Mouse (Mus musculus) intestine, postnatal 0 days (tissue): Measurements from ENCODE around the gene Opcml. TPM values are rescaled to one million over a fixed set of nuclear protein-coding genes. Genes with fewer than 3 reads are reported as not detected.

Experiments
- ATAC-seq: fragments of 200-750 bp; cut with Nextera tagmentation; 2 replicates; pipeline ENCODE4 v1.8.0; 2017; ENCODE audit warnings: mild to moderate bottlenecking, moderate TSS enrichment, moderate library complexity
- H3K27ac ChIP-seq: fragments of 300-500 bp; sonication (generic); 2 replicates; pipeline ENCODE4 v1.5.1; 2014; ENCODE audit warnings: mild to moderate bottlenecking, low read depth, low read length, moderate library complexity
- H3K27me3 ChIP-seq: fragments of 300-500 bp; sonication (generic); replicated peaks from 2 replicates; pipeline ENCODE4 v1.6.1; 2014; ENCODE audit warnings: low read length, mixed read lengths; ENCODE audit not compliant: control insufficient read depth, insufficient read depth
- H3K36me3 ChIP-seq: fragments of 300-500 bp; sonication (generic); 2 replicates; pipeline ENCODE4 v1.6.1; 2014; ENCODE audit warnings: mild to moderate bottlenecking, moderate library complexity; ENCODE audit not compliant: control insufficient read depth, insufficient read depth
- H3K4me1 ChIP-seq: fragments of 300-500 bp; sonication (generic); replicated peaks from 2 replicates; pipeline ENCODE4 v1.6.1; 2014; ENCODE audit warnings: antibody characterized with exemption, low read length, mixed read lengths; ENCODE audit not compliant: control insufficient read depth, insufficient read depth
- H3K4me2 ChIP-seq: fragments of 300-500 bp; sonication (generic); replicated peaks from 2 replicates; pipeline ENCODE4 v1.6.1; 2014; ENCODE audit warnings: low read depth, mild to moderate bottlenecking, moderate library complexity
- H3K4me3 ChIP-seq: fragments of 300-500 bp; sonication (generic); 2 replicates; pipeline ENCODE4 v1.5.1; 2014; ENCODE audit warnings: low read depth, low read length
- H3K9ac ChIP-seq: fragments of 300-500 bp; sonication (generic); 2 replicates; pipeline ENCODE4 v1.6.1; 2014; ENCODE audit warnings: mild to moderate bottlenecking, low read depth, low read length
- H3K9me3 ChIP-seq: fragments of 300-500 bp; sonication (generic); 2 replicates; pipeline ENCODE4 v1.6.1; 2016; ENCODE audit warnings: mixed run types; ENCODE audit not compliant: control insufficient read depth
- CTCF ChIP-seq: sonication (generic); IDR thresholded peaks from 2 replicates; pipeline ENCODE4 v1.5.1; 2016; ENCODE audit warnings: low read depth, mild to moderate bottlenecking, control low read depth, antibody characterized with exemption, moderate library complexity
- WGBS: fragments of 180-500 bp; shearing (Covaris S2); extraction: QIAGEN DNeasy Blood & Tissue Kit; methylation state at CpG from one replicate; pipeline ENCODE4 v1.1.7; 2014; 5-methylcytosine and 5-hydroxymethylcytosine counted together
- polyA plus RNA-seq: library from polyadenylated mRNA; unstranded; fragments of >200 nt; fragmentation: Nextera tagmentation; extraction: Ambion mirVana; gene quantifications from 2 replicates; pipeline ENCODE4 v1.2.1, GENCODE M21; 2015

Gene Opcml
- polyA plus RNA-seq, 1 experiment from 2014 or later, result 1.7 TPM

DNA sequence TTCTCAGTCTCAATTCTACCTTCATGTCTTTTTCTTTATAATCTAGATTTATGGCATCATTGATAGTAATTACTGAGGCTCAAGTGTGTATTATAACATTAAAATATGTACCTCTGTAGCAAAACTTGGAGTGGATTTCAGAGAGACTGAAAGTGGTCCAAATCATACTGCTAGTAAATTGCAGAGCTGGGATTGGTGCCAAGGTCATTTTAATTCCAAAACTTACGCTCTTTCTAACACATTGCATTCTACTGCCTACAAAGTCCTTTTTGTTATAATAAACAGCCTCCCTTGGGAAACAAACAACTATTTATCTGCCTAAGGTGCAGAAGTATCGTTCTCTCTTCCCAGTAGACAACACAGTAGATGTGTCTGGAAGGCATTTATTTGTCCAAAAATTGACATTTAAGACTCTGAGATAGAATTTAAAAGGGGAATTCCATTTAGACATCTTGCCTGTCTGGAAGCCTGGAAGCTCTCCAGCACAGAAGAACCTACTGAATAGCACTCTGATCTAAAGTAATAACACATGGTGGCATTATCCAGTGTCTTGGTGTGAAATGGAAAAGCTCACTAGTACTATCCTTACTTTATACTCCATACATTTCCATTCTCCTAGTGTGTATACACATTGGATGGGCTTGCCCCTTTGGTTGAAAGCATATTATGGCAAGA lies 266.7 kb downstream of the Opcml start:
- Histone ChIP-seq H3K4me2 (no peak overlapping the region), H3K27ac (no peak overlapping the region), H3K27me3 (no peaks in the 10 kb centered on the region), H3K4me3 (no peak overlapping the region), H3K9ac (no peak overlapping the region), H3K9me3 (no peaks in the 10 kb centered on the region), H3K4me1 (no peaks in the 10 kb centered on the region), H3K36me3 (no peaks in the 10 kb centered on the region)
- no peak for ATAC-seq
- whole genome bisulfite sequencing, result 49% methylated on average over 2 of the region's 2 CpGs
- TF ChIP-seq CTCF, result no peak

DNA sequence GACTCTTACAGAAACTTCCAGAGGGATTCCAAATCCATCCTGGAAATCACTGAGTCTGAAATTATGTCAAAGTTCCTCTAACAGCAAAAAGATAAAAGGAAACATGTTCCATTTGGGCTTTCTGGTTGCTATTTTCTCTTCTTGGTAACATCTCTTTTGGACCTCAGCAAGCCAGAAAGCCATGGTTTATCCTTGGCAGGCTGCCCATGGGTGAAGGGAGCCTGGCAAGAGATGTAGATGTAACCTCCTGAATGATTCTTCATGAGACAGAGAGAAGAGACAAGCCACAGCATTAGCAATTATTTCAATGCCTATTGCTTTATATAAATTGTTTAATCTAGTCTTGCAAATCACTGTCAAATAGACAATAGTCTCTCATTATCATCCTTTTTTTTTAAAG lies 274.6 kb downstream of the Opcml start:
- TF ChIP-seq CTCF, result no peak
- Histone ChIP-seq H3K4me2 (no peak overlapping the region), H3K36me3 (no peaks in the 10 kb centered on the region), H3K27ac (no peak overlapping the region), H3K4me3 (no peak overlapping the region), H3K27me3 (no peaks in the 10 kb centered on the region), H3K4me1 (no peaks in the 10 kb centered on the region), H3K9ac (no peak overlapping the region), H3K9me3 (no peaks in the 10 kb centered on the region)
- no peak for ATAC-seq

DNA sequence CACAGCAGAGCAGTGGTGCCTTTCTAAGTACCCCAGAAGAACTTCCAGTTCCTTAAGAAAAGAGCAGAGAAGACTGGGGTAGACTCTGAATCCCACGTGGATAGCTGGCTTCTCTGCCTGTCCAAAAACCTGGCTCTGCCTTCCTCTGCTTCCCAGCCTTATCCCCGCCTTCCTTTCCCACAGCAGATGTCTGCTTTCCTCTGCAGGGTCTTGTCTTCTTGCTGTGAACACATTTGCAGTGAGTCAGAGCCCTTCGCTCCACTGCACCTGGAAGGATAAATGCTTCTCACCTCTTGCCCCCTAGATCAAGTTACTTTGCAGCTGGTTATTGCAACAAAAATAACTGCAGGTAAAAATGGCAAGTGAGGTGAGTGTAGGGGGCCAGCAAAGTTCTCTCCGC lies 290.1 kb downstream of the Opcml start:
- Histone ChIP-seq H3K9me3 (no peaks in the 10 kb centered on the region), H3K9ac (no peak overlapping the region), H3K36me3 (no peaks in the 10 kb centered on the region), H3K4me1 (no peaks in the 10 kb centered on the region), H3K27ac (no peak overlapping the region), H3K27me3 (no peaks in the 10 kb centered on the region), H3K4me3 (no peak overlapping the region), H3K4me2 (no peak overlapping the region)
- 56% methylated on average over 4 of the region's 4 CpGs for WGBS
- ATAC-seq, result no peak
- TF ChIP-seq CTCF, result no peak

DNA sequence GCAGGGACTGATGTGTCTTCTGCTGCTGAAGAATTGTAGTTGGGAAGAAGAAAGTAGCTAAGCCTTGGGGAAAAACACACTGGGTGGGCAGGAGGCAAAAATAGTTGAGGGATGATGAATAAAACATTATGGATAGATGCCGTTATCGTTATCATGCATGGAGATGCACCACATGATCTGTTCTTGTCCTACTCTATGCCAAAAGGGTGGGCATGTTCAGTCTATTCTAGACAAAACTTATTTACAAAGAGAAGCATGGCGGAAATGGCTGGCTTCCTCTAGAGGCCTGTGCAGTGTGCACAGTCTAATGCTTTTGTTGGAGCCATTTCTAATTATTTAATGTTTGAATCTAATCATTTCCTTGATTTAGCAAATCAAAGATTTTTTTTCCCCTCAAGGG lies 293.2 kb downstream of the Opcml start:
- WGBS, result 83% methylated on average over 3 of the region's 3 CpGs
- no peaks in the 10 kb centered on the region for H3K4me1 ChIP-seq
- no peak overlapping the region for H3K4me3 ChIP-seq
- no peaks in the 10 kb centered on the region for H3K27me3 ChIP-seq
- ATAC-seq, result no peak
- H3K27ac ChIP-seq, result no peak overlapping the region
- H3K9me3 ChIP-seq, result no peaks in the 10 kb centered on the region
- H3K36me3 ChIP-seq, result no peaks in the 10 kb centered on the region
- H3K4me2 ChIP-seq, result no peak overlapping the region
- H3K9ac ChIP-seq, result no peak overlapping the region
- no peak for TF ChIP-seq CTCF

DNA sequence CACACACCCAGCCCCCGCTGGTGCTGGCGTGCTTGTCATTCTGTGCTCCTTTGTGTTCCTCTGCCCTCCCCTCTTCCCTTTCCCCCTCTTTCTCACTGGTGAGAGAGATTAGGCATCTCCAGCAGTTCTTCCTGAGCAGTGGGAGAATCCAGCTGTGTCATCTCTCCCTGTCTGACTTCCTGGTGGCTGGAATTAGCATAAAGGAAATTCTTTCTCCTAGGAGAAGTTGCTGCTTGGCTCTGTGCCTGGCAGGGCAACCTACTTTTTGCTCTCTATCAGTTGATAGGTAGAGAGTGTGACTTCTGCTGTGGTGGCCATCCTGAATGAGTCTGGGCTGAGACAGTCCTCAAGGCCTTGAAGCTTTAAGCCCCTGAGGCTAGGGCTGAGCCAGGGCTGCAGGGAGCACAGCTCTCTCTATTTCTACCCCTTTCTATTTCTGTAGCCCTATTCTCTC lies 293.7 kb downstream of the Opcml start:
- H3K4me1 ChIP-seq, result no peaks in the 10 kb centered on the region
- no peak overlapping the region for H3K27ac ChIP-seq
- ATAC-seq, result no peak
- no peak overlapping the region for H3K4me2 ChIP-seq
- H3K27me3 ChIP-seq, result no peaks in the 10 kb centered on the region
- no peak for TF ChIP-seq CTCF
- no peak overlapping the region for H3K4me3 ChIP-seq
- H3K36me3 ChIP-seq, result no peaks in the 10 kb centered on the region
- H3K9ac ChIP-seq, result no peak overlapping the region
- H3K9me3 ChIP-seq, result no peaks in the 10 kb centered on the region
- 32% methylated on average over 2 of the region's 2 CpGs for WGBS

DNA sequence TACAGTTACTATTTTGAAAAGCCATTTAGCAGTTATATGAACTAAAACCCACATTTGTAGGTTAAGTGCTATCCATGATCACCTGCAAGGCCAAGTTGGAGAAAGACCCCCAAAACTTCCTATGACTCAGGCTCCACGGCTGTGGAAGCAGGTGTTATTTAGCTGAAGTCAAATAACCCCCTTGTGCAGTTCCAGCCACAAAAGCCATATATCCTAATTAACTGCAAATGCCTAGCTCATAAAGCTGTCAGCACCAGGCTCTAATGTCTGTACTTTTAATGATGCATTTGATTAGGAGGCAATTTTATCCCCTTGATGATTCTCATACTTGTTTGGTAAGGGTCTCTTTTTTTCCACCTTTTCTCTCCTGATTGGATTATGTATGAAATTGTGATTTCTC lies 300.8 kb downstream of the Opcml start:
- WGBS, result 30% methylated on average over 1 of the region's 1 CpGs

DNA sequence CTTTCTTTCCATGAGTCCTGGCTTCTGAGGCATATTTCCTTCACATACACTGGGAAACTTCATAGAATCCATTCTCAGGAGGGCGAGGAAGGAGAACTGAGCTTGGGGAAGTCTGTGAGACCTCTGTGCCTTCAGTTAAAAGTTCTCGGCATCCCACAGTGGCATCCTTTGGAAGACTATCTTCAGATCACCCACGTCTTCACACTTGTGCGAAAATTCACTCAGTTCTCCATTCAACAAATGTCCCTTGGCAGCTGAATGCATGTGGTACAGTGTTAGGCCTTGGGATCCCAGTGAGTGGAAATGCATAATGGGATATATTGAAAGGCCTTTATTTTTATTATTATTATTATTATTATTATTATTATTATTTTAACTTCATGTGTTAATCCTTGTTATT lies 304.1 kb downstream of the Opcml start:
- 84% methylated on average over 4 of the region's 4 CpGs for WGBS
- Histone ChIP-seq H3K27me3 (no peaks in the 10 kb centered on the region), H3K4me1 (no peaks in the 10 kb centered on the region), H3K9ac (no peak overlapping the region), H3K4me3 (no peak overlapping the region), H3K36me3 (no peaks in the 10 kb centered on the region), H3K9me3 (no peaks in the 10 kb centered on the region), H3K4me2 (no peak overlapping the region), H3K27ac (no peak overlapping the region)
- no peak for ATAC-seq
- TF ChIP-seq CTCF, result no peak

More for the DNA sequence above, 300.8 kb downstream of the Opcml start:
- Histone ChIP-seq H3K27ac (no peak overlapping the region), H3K36me3 (no peaks in the 10 kb centered on the region), H3K4me2 (no peak overlapping the region), H3K9me3 (no peaks in the 10 kb centered on the region), H3K9ac (no peak overlapping the region), H3K27me3 (no peaks in the 10 kb centered on the region), H3K4me3 (no peak overlapping the region), H3K4me1 (no peaks in the 10 kb centered on the region)
- no peak for TF ChIP-seq CTCF
- no peak for ATAC-seq
